Mouse (Mus musculus) Patski (cell line): ENCODE data around the gene Vwa8. TPM values are rescaled to one million over a fixed set of nuclear protein-coding genes. Genes with fewer than 3 reads are reported as not detected.

Experiments used
- ATAC-seq: fragments of 100-300 bp; one replicate; pipeline ENCODE4 v1.8.0; 2021
- CTCF ChIA-PET: fragments of 350-600 bp; sonication (Branson Sonifier 250); formaldehyde crosslinking; loops from one replicate; lab custom pipeline; 2022; ENCODE audit warnings: inconsistent platforms; lab: Charles Lee
- POLR2A ChIA-PET: fragments of 350-600 bp; sonication (Branson Sonifier 250); formaldehyde crosslinking; loops from one replicate; lab custom pipeline; 2022; ENCODE audit warnings: antibody characterized with exemption, inconsistent platforms; lab: Charles Lee
- DNase-seq: peaks from one replicate; pipeline ENCODE4 v3.0.0-alpha.2; 2011; ENCODE audit warnings: low read depth, low spot score
- H3K27me3 ChIP-seq: fragments of 371-371 bp; one replicate; pipeline ENCODE4 v1.5.1; 2021
- CTCF ChIP-seq: fragments of 100-300 bp; IDR thresholded peaks from one replicate; pipeline ENCODE4 v1.5.1; 2021
- in situ Hi-C: fragments of 300-500 bp; cut with MboI; formaldehyde crosslinking; loops from 3 replicates; pipeline ENCODE4 v1.11.1; 2018; ENCODE audit warnings: low pct_unique_long_range_greater_than_20kb, mixed read lengths
- polyA plus RNA-seq: library from polyadenylated mRNA; unstranded; gene quantifications from one replicate; pipeline ENCODE4 v1.2.3, GENCODE M21; 2021

Gene Vwa8
- polyA plus RNA-seq, 1 experiment from 2014 or later: 49.9 TPM

- ChIA-PET CTCF (interaction anchor here (1.0 to 1.5 kb wide), 3 partner anchors 10 to 21 kb away, joined by 4 to 5 read pairs (median 4); no protein-coding TSS in a partner anchor), POLR2A (no interaction called here)
- DNase-seq (no peak), ATAC-seq (no peak)
- H3K27me3 ChIP-seq: no peaks in the 10 kb centered on the region
- in situ Hi-C loops: no loop called here
- TF ChIP-seq CTCF: no peak
Measured at GRCm38 (mm10) chr14:79186976-79187375, 338.1 kb downstream of the Vwa8 start.

GRCm38 (mm10) chr14:79196711-79197110 lies 347.9 kb downstream of the Vwa8 start:
- ATAC-seq: no peak
- in situ Hi-C loops: no loop called here
- CTCF ChIA-PET: interaction anchor here (1.5 kb wide), 1 partner anchor 10 kb away, joined by 4 read pairs; no protein-coding TSS in a partner anchor
- no peak for TF ChIP-seq CTCF
- no peaks in the 10 kb centered on the region for H3K27me3 ChIP-seq
- DNase-seq: no peak
- POLR2A ChIA-PET: no interaction called here

- POLR2A ChIA-PET: no interaction called here
- no peak for ATAC-seq
- H3K27me3 ChIP-seq: no peaks in the 10 kb centered on the region
- CTCF ChIA-PET: interaction anchor here (1.5 kb wide), 1 partner anchor 12 kb away, joined by 4 read pairs; no protein-coding TSS in a partner anchor
- in situ Hi-C loops: no loop called here
- no peak for TF ChIP-seq CTCF
- no peak for DNase-seq
Measured at GRCm38 (mm10) chr14:79198066-79198465, 349.2 kb downstream of the Vwa8 start.

GRCm38 (mm10) chr14:79200133-79200891 lies 351.5 kb downstream of the Vwa8 start:
- no peak for TF ChIP-seq CTCF
- ChIA-PET POLR2A (interaction anchor here (1.4 kb wide), 1 partner anchor 15 kb away, joined by 3 read pairs; no protein-coding TSS in a partner anchor), CTCF (interaction anchor here (1.6 kb wide), 1 partner anchor 26 kb away, joined by 4 read pairs; no protein-coding TSS in a partner anchor)
- ATAC-seq (no peak), DNase-seq (no peak)
- in situ Hi-C loops: no loop called here
- no peaks in the 10 kb centered on the region for H3K27me3 ChIP-seq

- ChIA-PET POLR2A (interaction anchor here (1.4 kb wide), 1 partner anchor 15 kb away, joined by 3 read pairs; no protein-coding TSS in a partner anchor), CTCF (no interaction called here)
- ATAC-seq (no peak), DNase-seq (no peak)
- in situ Hi-C loops: no loop called here
- H3K27me3 ChIP-seq: no peaks in the 10 kb centered on the region
- no peak for TF ChIP-seq CTCF
Measured at GRCm38 (mm10) chr14:79200892-79201285, 352.0 kb downstream of the Vwa8 start.

- POLR2A ChIA-PET: interaction anchor here (0.7 kb wide), 1 partner anchor 14 kb away, joined by 3 read pairs; no protein-coding TSS in a partner anchor
- CTCF ChIA-PET: interaction anchor here (1.5 kb wide), 1 partner anchor 15 kb away, joined by 4 read pairs; no protein-coding TSS in a partner anchor
- ATAC-seq (peak; percentile 42), DNase-seq (peak; percentile 43)
- in situ Hi-C loops: no loop called here
- no peak for TF ChIP-seq CTCF
- H3K27me3 ChIP-seq: no peaks in the 10 kb centered on the region
Measured at GRCm38 (mm10) chr14:79202722-79203362, 354.0 kb downstream of the Vwa8 start.

GRCm38 (mm10) chr14:79203496-79204158 lies 354.8 kb downstream of the Vwa8 start:
- DNase-seq: peak; percentile 94
- ChIA-PET POLR2A (interaction anchor here (0.7 kb wide), 1 partner anchor 15 kb away, joined by 3 read pairs; no protein-coding TSS in a partner anchor), CTCF (interaction anchor here (1.5 kb wide), 1 partner anchor 16 kb away, joined by 4 read pairs; no protein-coding TSS in a partner anchor)
- in situ Hi-C loops: no loop called here
- no peaks in the 10 kb centered on the region for H3K27me3 ChIP-seq
- TF ChIP-seq CTCF: no peak
- peak; percentile 96 for ATAC-seq

GRCm38 (mm10) chr14:79204866-79205265 lies 356.0 kb downstream of the Vwa8 start:
- ATAC-seq (no peak), DNase-seq (no peak)

GRCm38 (mm10) chr14:79206210-79206609 lies 357.4 kb downstream of the Vwa8 start:
- ChIA-PET POLR2A (no interaction called here), CTCF (no interaction called here)
- H3K27me3 ChIP-seq: no peaks in the 10 kb centered on the region
- TF ChIP-seq CTCF: no peak
- in situ Hi-C loops: no loop called here
- ATAC-seq (no peak), DNase-seq (no peak)

More at GRCm38 (mm10) chr14:79204866-79205265, 356.0 kb downstream of the Vwa8 start:
- in situ Hi-C loops: no loop called here
- no peaks in the 10 kb centered on the region for H3K27me3 ChIP-seq
- ChIA-PET CTCF (no interaction called here), POLR2A (no interaction called here)
- no peak for TF ChIP-seq CTCF

GRCm38 (mm10) chr14:79208468-79208867 lies 359.6 kb downstream of the Vwa8 start:
- in situ Hi-C loops: no loop called here
- no peak for ATAC-seq
- DNase-seq: no peak
- POLR2A ChIA-PET: no interaction called here
- CTCF ChIA-PET: no interaction called here
- no peaks in the 10 kb centered on the region for H3K27me3 ChIP-seq
- no peak for TF ChIP-seq CTCF
